Comparison of ENCODE assay signal across 9 mouse cellular contexts in genomic region chr7:134669474-134670311, GRCm38 (mm10). TPM values are rescaled to one million over a fixed set of nuclear protein-coding genes. Genes with fewer than 3 reads are reported as not detected.
DNase-seq lines count a peak whose midpoint lies in the region; ATAC-seq lines count a peak whose summit lies in the region.
"Had no signal": no experiment of that assay in that cellular context is flagged by ENCODE, and none has a peak within 500 bp of the region (broad histone marks: within the 10 kb centered on the region; RNA-seq: fewer than 3 reads in every experiment).

No protein-coding gene starts in this region.

- peak overlapping the region; percentile 97; the same call in 1 of the 2 replicates for H3K27ac ChIP-seq in kidney, embryonic 16.5 days (ENCODE audit: low read length)
- H3K27ac ChIP-seq in forebrain, embryonic 11.5 days (ENCODE audit: low read depth, low read length): no peak overlapping the region
- H3K27ac ChIP-seq in limb, embryonic 15.5 days: peak overlapping the region; percentile 92
- no peak overlapping the region for H3K27ac ChIP-seq in neural tube, embryonic 14.5 days (ENCODE audit: low read depth, low read length)

- no peak for ATAC-seq in kidney, embryonic 16.5 days (ENCODE audit: low FRiP score, low TSS enrichment)
- ATAC-seq in forebrain, embryonic 11.5 days (replicated peaks; ENCODE audit: low FRiP score): no peak
- ATAC-seq in limb, embryonic 15.5 days (ENCODE audit: insufficient number of reproducible peaks, low FRiP score, low TSS enrichment, low read depth): no peak
- peak; percentile 24; the same call in 1 of the 2 replicates for ATAC-seq in neural tube, embryonic 14.5 days (ENCODE audit: low read depth)
- no peak for ATAC-seq in CD4-positive, CD25-positive, alpha-beta regulatory T cell, adult 4 months

- peak overlapping the region; percentile 98 for H3K9ac ChIP-seq in kidney, embryonic 16.5 days (replicated peaks; ENCODE audit: low read length)
- H3K9ac ChIP-seq in forebrain, embryonic 11.5 days (ENCODE audit: low read length): no peak overlapping the region
- H3K9ac ChIP-seq in limb, embryonic 15.5 days: no peak overlapping the region
- H3K9ac ChIP-seq in neural tube, embryonic 14.5 days (replicated peaks; ENCODE audit: low read depth, low read length): peak overlapping the region; percentile 63; the same call in 1 of the 2 replicates

- peaks cover 41% of the 10 kb centered on the region for H3K4me1 ChIP-seq in kidney, embryonic 16.5 days (ENCODE audit: insufficient read depth, low read length)
- H3K4me1 ChIP-seq in forebrain, embryonic 11.5 days (replicated peaks; ENCODE audit: control insufficient read depth, insufficient read depth, low read length): peaks cover 5% of the 10 kb centered on the region; the same call in 1 of the 2 replicates
- H3K4me1 ChIP-seq in limb, embryonic 15.5 days: peaks cover 41% of the 10 kb centered on the region
- H3K4me1 ChIP-seq in neural tube, embryonic 14.5 days (ENCODE audit: control insufficient read depth, insufficient read depth, low read length): 0 out of 2 replicates have a peak, but pooled peaks cover 3% of the 10 kb centered on the region

- peak overlapping the region; percentile 76 for H3K4me2 ChIP-seq in kidney, embryonic 16.5 days (replicated peaks; ENCODE audit: low read depth, low read length)
- H3K4me2 ChIP-seq in forebrain, embryonic 11.5 days (ENCODE audit: low read depth, low read length, severe bottlenecking): peak overlapping the region; percentile 90; the same call in 1 of the 2 replicates
- peak overlapping the region; percentile 78 for H3K4me2 ChIP-seq in limb, embryonic 15.5 days
- peak overlapping the region; percentile 95 for H3K4me2 ChIP-seq in neural tube, embryonic 14.5 days (ENCODE audit: low read depth, low read length)

- WGBS in kidney, embryonic 16.5 days: 86% methylated on average over 14 of the region's 14 CpGs
- WGBS in forebrain, embryonic 11.5 days: 91% methylated on average over 14 of the region's 14 CpGs
- WGBS in limb, embryonic 15.5 days: 91% methylated on average over 14 of the region's 14 CpGs
- WGBS in neural tube, embryonic 14.5 days: 93% methylated on average over 14 of the region's 14 CpGs

- peak overlapping the region; percentile 88 for H3K4me3 ChIP-seq in kidney, embryonic 16.5 days (ENCODE audit: low read length)
- H3K4me3 ChIP-seq in forebrain, embryonic 11.5 days (ENCODE audit: low read depth, low read length): peak overlapping the region; percentile 56; the same call in 1 of the 2 replicates
- H3K4me3 ChIP-seq in limb, embryonic 15.5 days: peak overlapping the region; percentile 75
- H3K4me3 ChIP-seq in neural tube, embryonic 14.5 days (ENCODE audit: low read depth, low read length): no peak overlapping the region

- no peaks in the 10 kb centered on the region for H3K36me3 ChIP-seq in kidney, embryonic 16.5 days (ENCODE audit: insufficient read depth, low read length)
- no peaks in the 10 kb centered on the region for H3K36me3 ChIP-seq in forebrain, embryonic 11.5 days (ENCODE audit: control insufficient read depth, insufficient read depth, low read length)
- H3K36me3 ChIP-seq in limb, embryonic 15.5 days: no peaks in the 10 kb centered on the region
- H3K36me3 ChIP-seq in neural tube, embryonic 14.5 days (ENCODE audit: control insufficient read depth, insufficient read depth, low read length): no peaks in the 10 kb centered on the region

- no peaks in the 10 kb centered on the region for H3K27me3 ChIP-seq in kidney, embryonic 16.5 days (ENCODE audit: insufficient read depth, low read length)
- no peaks in the 10 kb centered on the region; the same call in 1 of the 2 replicates for H3K27me3 ChIP-seq in forebrain, embryonic 11.5 days (ENCODE audit: control insufficient read depth, insufficient read depth, low read length)
- H3K27me3 ChIP-seq in limb, embryonic 15.5 days: no peaks in the 10 kb centered on the region
- peaks cover 17% of the 10 kb centered on the region for H3K27me3 ChIP-seq in neural tube, embryonic 14.5 days (ENCODE audit: control insufficient read depth, insufficient read depth, low read length)
- H3K27me3 ChIP-seq: Patski had no signal

- no peaks in the 10 kb centered on the region for H3K9me3 ChIP-seq in kidney, embryonic 16.5 days (ENCODE audit: low read length)
- H3K9me3 ChIP-seq in forebrain, embryonic 11.5 days (ENCODE audit: control insufficient read depth, low read length): no peaks in the 10 kb centered on the region
- no peaks in the 10 kb centered on the region for H3K9me3 ChIP-seq in limb, embryonic 15.5 days
- H3K9me3 ChIP-seq in neural tube, embryonic 14.5 days (ENCODE audit: control insufficient read depth, low read length): no peaks in the 10 kb centered on the region

- DNase-seq in kidney, postnatal 4 days: no peak
- no peak for DNase-seq in forebrain, embryonic 11.5 days (ENCODE audit: low spot score)
- DNase-seq in urinary bladder, postnatal 14 days (ENCODE audit: low spot score): no peak
- no peak for DNase-seq in frontal cortex, postnatal 14 days (ENCODE audit: low spot score in 2 of 2)

RNA-seq across cellular contexts. Expression of gene Dock1, which starts 0.8 kb away (rescaled TPM):
- polyA plus RNA-seq in kidney, embryonic 16.5 days (2015; fragmentation: Nextera tagmentation; extraction: Ambion mirVana): 41.4 and 48.4 TPM in 2 replicates
- 24.5 and 26.5 TPM in 2 replicates for polyA plus RNA-seq in forebrain, embryonic 11.5 days (2014; fragmentation: Nextera tagmentation; extraction: Ambion mirVana)
- polyA plus RNA-seq in limb, embryonic 15.5 days (2015; fragmentation: Nextera tagmentation; extraction: Ambion mirVana): 33.4 and 36.4 TPM in 2 replicates
- polyA plus RNA-seq in neural tube, embryonic 14.5 days (2014; fragmentation: Nextera tagmentation; extraction: Ambion mirVana): 5.9 and 8.6 TPM in 2 replicates
- polyA plus RNA-seq in CD4-positive, CD25-positive, alpha-beta regulatory T cell, adult 4 months (2017; shearing (Covaris generic)): under 1 TPM; 0.12 to 0.16 TPM

Comparison
In these comparisons a context has a peak if more than half of its experiments do, and no peak if none do; other contexts are left out.
1. H3K27ac ChIP-seq: peak in kidney, embryonic 16.5 days (single experiment) and limb, embryonic 15.5 days (single experiment); none in forebrain, embryonic 11.5 days (single experiment) and neural tube, embryonic 14.5 days (single experiment).
2. H3K9ac ChIP-seq: peak in kidney, embryonic 16.5 days (single experiment) and neural tube, embryonic 14.5 days (single experiment); none in forebrain, embryonic 11.5 days (single experiment) and limb, embryonic 15.5 days (single experiment).
3. Peak in every context shown above with its lines, with median percentiles within 50 percentile points of each other: H3K4me2 ChIP-seq.